Mouse (Mus musculus): ENCODE results near the gene Spop. TPM values are rescaled to one million over a fixed set of nuclear protein-coding genes. Genes with fewer than 3 reads are reported as not detected.

Gene Spop
- polyA plus RNA-seq, 1 experiment from 2014 or later = 114 TPM

DNA sequence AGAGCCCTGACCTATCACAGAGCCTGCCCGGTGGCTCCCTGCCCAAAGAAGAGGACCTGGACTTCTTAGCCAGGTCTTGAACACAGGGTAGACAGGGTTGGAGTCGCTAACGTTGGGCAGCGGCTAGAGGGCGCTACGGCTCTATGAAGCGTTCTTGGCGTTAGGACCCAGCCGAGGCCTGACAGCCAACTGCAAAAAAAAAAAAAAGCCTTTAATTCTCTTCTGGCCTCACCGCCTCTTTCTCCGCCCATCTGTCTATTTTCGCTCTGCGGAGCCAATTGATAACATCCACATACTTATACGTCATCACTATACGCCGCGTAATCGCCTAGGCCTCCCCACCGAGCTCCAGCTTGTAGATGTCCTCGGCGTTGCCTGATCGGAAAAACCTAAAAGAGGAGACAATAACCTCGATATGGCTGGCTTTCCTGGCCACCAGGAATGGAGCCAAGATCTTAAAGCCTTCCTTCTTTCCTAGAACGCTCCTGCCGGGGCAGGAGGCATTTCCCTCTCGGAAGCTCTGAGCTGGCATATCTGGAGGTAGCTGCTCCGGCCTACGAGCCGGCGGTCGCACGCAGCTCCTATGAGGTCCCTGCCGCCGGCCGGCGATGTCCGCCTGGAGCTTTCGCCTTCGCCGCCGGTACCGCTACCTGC is 29.4 kb upstream of the Spop start, which contains the start of gene Slc35b1:
Gene Slc35b1 (plus strand): TSS at position 374 of the 654 bp plus-strand sequence.
- DNase-seq (ENCODE audit: low spot score) (peak; percentile 95), ATAC-seq (ENCODE audit: insufficient number of reproducible peaks, low FRiP score, low TSS enrichment, low read depth) (peak; percentile 92)
- Histone ChIP-seq H3K27me3 (ENCODE audit: control insufficient read depth, insufficient read depth, low read length) (no peaks in the 10 kb centered on the region), H3K36me3 (ENCODE audit: control insufficient read depth, insufficient read depth, low read length) (peaks cover 11% of the 10 kb centered on the region), H3K9ac (ENCODE audit: low read length) (peak within 1 kb of the TSS; percentile 86), H3K4me2 (ENCODE audit: low read depth, severe bottlenecking) (peak within 1 kb of the TSS; percentile 50), H3K4me3 (ENCODE audit: low read depth, low read length) (peak within 1 kb of the TSS; percentile 84), H3K4me1 (ENCODE audit: control insufficient read depth, insufficient read depth, low read length) (0 out of 2 replicates have a peak, but pooled peaks cover 3% of the 10 kb centered on the region), H3K27ac (replicated peaks; ENCODE audit: low read depth, low read length) (peak within 1 kb of the TSS; percentile 77), H3K9me3 (ENCODE audit: control insufficient read depth, low read length) (no peaks in the 10 kb centered on the region)
- under 1% methylated on average over 42 of the region's 42 CpGs for WGBS

DNA sequence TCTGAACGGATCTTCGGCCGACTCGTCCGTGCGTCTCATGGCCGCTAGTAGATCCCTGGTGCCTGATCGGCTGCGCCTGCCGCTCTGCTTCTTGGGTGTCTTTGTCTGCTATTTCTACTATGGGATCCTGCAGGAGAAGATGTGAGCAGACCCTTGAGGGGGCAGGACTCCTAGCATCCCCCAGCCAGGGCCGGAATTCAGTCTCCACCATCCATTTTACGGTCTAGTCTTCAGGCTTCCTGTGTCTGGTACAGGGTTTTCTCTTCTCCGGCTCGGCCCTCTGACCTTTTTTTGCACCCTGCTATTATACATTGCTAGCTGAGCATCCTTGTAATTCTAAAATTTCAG is 28.9 kb upstream of the Spop start:
- Histone ChIP-seq H3K27ac (replicated peaks; ENCODE audit: low read depth, low read length) (peak overlapping the region; percentile 77), H3K4me3 (ENCODE audit: low read depth, low read length) (peak overlapping the region; percentile 84), H3K9me3 (ENCODE audit: control insufficient read depth, low read length) (no peaks in the 10 kb centered on the region), H3K36me3 (ENCODE audit: control insufficient read depth, insufficient read depth, low read length) (peaks cover 11% of the 10 kb centered on the region), H3K27me3 (ENCODE audit: control insufficient read depth, insufficient read depth, low read length) (no peaks in the 10 kb centered on the region), H3K4me1 (ENCODE audit: control insufficient read depth, insufficient read depth, low read length) (0 out of 2 replicates have a peak, but pooled peaks cover 3% of the 10 kb centered on the region), H3K4me2 (ENCODE audit: low read depth, severe bottlenecking) (peak overlapping the region; percentile 50), H3K9ac (ENCODE audit: low read length) (peak overlapping the region; percentile 86)
- DNase-seq (ENCODE audit: low spot score) (no peak), ATAC-seq (ENCODE audit: insufficient number of reproducible peaks, low FRiP score, low TSS enrichment, low read depth) (no peak)
- WGBS = 1% methylated on average over 14 of the region's 14 CpGs

DNA sequence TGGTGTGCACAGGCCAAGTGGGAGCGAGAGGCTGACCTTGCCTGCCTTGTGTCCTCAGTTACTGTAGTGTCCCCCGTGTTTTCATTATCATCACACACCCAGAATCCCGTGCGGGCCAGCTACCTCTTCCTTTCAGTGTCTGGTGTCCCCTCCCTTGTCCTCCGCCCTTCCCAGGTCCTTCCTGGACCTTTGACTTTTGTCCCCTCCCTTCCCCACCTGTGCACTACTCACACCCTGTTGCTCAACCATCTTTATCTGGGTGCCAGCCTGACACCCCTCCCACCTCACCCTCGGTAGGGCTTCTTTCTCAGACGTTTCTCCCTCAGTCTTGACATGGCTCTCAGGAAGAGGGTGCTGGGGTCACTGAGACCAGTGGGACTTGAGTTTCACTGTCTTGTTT is 26.5 kb upstream of the Spop start:
- no peak overlapping the region for H3K4me3 ChIP-seq (ENCODE audit: low read depth, low read length)
- no peak overlapping the region for H3K4me2 ChIP-seq (ENCODE audit: low read depth, severe bottlenecking)
- H3K9ac ChIP-seq (ENCODE audit: low read length) = no peak overlapping the region
- WGBS = 85% methylated on average over 7 of the region's 7 CpGs
- H3K4me1 ChIP-seq (ENCODE audit: control insufficient read depth, insufficient read depth, low read length) = 0 out of 2 replicates have a peak, but pooled peaks cover 5% of the 10 kb centered on the region
- ATAC-seq (ENCODE audit: insufficient number of reproducible peaks, low FRiP score, low TSS enrichment, low read depth) (no peak), DNase-seq (ENCODE audit: low spot score) (no peak)
- H3K9me3 ChIP-seq (ENCODE audit: control insufficient read depth, low read length) = no peaks in the 10 kb centered on the region
- H3K27ac ChIP-seq (replicated peaks; ENCODE audit: low read depth, low read length) = no peak overlapping the region
- H3K36me3 ChIP-seq (ENCODE audit: control insufficient read depth, insufficient read depth, low read length) = peaks cover 7% of the 10 kb centered on the region
- H3K27me3 ChIP-seq (ENCODE audit: control insufficient read depth, insufficient read depth, low read length) = no peaks in the 10 kb centered on the region

DNA sequence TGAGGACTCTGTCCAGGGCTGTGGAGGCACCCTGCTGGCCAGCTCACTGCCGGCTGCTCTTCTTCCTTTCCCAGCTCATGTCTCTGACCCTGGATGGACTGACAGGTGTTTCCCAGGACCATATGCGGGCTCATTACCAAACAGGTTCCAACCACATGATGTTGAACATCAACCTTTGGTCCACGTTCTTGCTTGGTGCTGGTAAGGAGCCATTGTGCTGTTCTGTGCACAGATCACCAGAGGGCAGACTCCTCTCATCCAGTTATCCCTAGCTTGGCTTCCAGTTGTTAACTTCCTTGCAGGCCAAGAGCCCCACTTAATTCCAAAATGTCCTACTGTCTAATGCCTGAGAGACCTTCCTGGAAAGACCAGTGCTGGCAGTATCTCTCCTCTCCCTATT is 24.9 kb upstream of the Spop start:
- ATAC-seq (ENCODE audit: insufficient number of reproducible peaks, low FRiP score, low TSS enrichment, low read depth) (no peak), DNase-seq (ENCODE audit: low spot score) (no peak)
- no peak overlapping the region for H3K27ac ChIP-seq (replicated peaks; ENCODE audit: low read depth, low read length)
- no peaks in the 10 kb centered on the region for H3K27me3 ChIP-seq (ENCODE audit: control insufficient read depth, insufficient read depth, low read length)
- H3K4me3 ChIP-seq (ENCODE audit: low read depth, low read length) = no peak overlapping the region
- H3K9me3 ChIP-seq (ENCODE audit: control insufficient read depth, low read length) = no peaks in the 10 kb centered on the region
- no peak overlapping the region for H3K9ac ChIP-seq (ENCODE audit: low read length)
- H3K4me1 ChIP-seq (ENCODE audit: control insufficient read depth, insufficient read depth, low read length) = 0 out of 2 replicates have a peak, but pooled peaks cover 5% of the 10 kb centered on the region
- 81% methylated on average over 3 of the region's 3 CpGs for WGBS
- H3K36me3 ChIP-seq (ENCODE audit: control insufficient read depth, insufficient read depth, low read length) = peaks cover 7% of the 10 kb centered on the region
- H3K4me2 ChIP-seq (ENCODE audit: low read depth, severe bottlenecking) = no peak overlapping the region

DNA sequence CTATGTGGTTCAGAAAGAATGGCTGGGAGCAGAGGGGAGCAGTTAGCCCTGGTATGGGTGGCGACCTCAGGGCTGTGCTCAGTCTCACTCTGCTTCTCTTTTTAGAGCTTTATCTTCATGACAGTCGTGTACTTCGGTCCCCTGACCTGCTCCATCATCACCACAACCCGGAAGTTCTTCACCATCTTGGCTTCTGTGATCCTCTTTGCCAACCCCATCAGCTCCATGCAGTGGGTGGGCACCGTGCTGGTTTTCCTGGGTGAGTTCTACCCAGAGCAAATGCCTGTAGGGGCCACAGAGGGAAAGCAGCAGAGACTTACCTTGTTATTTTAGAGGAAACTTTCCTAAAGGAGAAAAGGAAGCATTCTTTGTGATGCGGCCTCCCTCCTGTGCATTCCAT is 23.5 kb upstream of the Spop start:
- 95% methylated on average over 6 of the region's 6 CpGs for WGBS
- Histone ChIP-seq H3K4me1 (ENCODE audit: control insufficient read depth, insufficient read depth, low read length) (0 out of 2 replicates have a peak, but pooled peaks cover 4% of the 10 kb centered on the region), H3K27ac (replicated peaks; ENCODE audit: low read depth, low read length) (no peak overlapping the region), H3K36me3 (ENCODE audit: control insufficient read depth, insufficient read depth, low read length) (peaks cover 7% of the 10 kb centered on the region), H3K4me2 (ENCODE audit: low read depth, severe bottlenecking) (no peak overlapping the region), H3K9me3 (ENCODE audit: control insufficient read depth, low read length) (no peaks in the 10 kb centered on the region), H3K4me3 (ENCODE audit: low read depth, low read length) (no peak overlapping the region), H3K9ac (ENCODE audit: low read length) (no peak overlapping the region), H3K27me3 (ENCODE audit: control insufficient read depth, insufficient read depth, low read length) (no peaks in the 10 kb centered on the region)
- ATAC-seq (ENCODE audit: insufficient number of reproducible peaks, low FRiP score, low TSS enrichment, low read depth) (no peak), DNase-seq (ENCODE audit: low spot score) (no peak)

DNA sequence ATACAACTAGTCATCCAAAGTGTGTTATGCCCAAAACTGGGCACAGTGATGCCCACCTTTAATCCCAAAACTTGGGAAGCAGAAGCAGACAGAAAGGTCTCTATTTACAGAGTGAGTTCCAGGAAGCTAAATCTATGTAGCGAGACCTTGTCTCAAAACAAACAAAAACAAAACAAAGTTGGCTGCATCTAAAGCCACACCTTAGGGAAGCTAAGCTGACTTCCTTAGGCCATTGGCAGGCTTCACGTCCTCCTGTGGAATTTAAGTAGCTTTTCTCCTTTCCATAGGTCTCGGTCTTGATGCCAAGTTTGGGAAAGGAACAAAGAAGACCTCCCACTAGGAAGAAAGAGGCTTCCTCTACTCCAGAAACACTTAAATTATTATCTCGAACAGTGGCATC is 22.7 kb upstream of the Spop start:
- Histone ChIP-seq H3K27ac (replicated peaks; ENCODE audit: low read depth, low read length) (no peak overlapping the region), H3K4me3 (ENCODE audit: low read depth, low read length) (no peak overlapping the region), H3K27me3 (ENCODE audit: control insufficient read depth, insufficient read depth, low read length) (no peaks in the 10 kb centered on the region), H3K4me2 (ENCODE audit: low read depth, severe bottlenecking) (no peak overlapping the region), H3K36me3 (ENCODE audit: control insufficient read depth, insufficient read depth, low read length) (peaks cover 7% of the 10 kb centered on the region), H3K4me1 (ENCODE audit: control insufficient read depth, insufficient read depth, low read length) (0 out of 2 replicates have a peak, but pooled peaks cover 2% of the 10 kb centered on the region), H3K9ac (ENCODE audit: low read length) (no peak overlapping the region), H3K9me3 (ENCODE audit: control insufficient read depth, low read length) (no peaks in the 10 kb centered on the region)
- WGBS = 82% methylated on average over 4 of the region's 4 CpGs
- DNase-seq (ENCODE audit: low spot score) (no peak), ATAC-seq (ENCODE audit: insufficient number of reproducible peaks, low FRiP score, low TSS enrichment, low read depth) (no peak)

DNA sequence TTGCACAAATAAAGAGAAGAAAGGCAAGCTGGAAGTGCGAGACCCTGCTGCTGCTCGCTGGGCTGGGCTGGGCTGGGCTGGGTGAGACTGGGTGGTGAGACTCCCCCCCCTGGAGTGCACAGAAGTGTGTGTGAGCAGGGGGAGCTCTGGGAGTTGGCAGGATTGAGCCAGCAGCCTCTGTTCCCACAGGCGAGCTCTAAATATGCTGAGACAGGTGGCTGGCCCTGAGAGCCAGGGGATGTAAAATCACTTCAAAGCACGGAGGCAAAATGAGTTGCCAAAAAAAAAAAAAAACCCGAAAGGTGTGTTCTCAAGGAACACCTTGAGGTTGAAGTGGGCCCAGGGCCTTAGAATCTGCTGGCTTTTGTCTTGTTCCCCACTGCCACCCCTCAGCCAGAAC is 22.1 kb upstream of the Spop start:
- Histone ChIP-seq H3K36me3 (ENCODE audit: control insufficient read depth, insufficient read depth, low read length) (peaks cover 7% of the 10 kb centered on the region), H3K27ac (replicated peaks; ENCODE audit: low read depth, low read length) (no peak overlapping the region), H3K27me3 (ENCODE audit: control insufficient read depth, insufficient read depth, low read length) (no peaks in the 10 kb centered on the region), H3K9me3 (ENCODE audit: control insufficient read depth, low read length) (no peaks in the 10 kb centered on the region), H3K4me1 (ENCODE audit: control insufficient read depth, insufficient read depth, low read length) (0 out of 2 replicates have a peak, but pooled peaks cover 2% of the 10 kb centered on the region), H3K4me3 (ENCODE audit: low read depth, low read length) (no peak overlapping the region), H3K9ac (ENCODE audit: low read length) (no peak overlapping the region), H3K4me2 (ENCODE audit: low read depth, severe bottlenecking) (no peak overlapping the region)
- ATAC-seq (ENCODE audit: insufficient number of reproducible peaks, low FRiP score, low TSS enrichment, low read depth) = no peak
- whole genome bisulfite sequencing = 66% methylated on average over 5 of the region's 5 CpGs
- DNase-seq (ENCODE audit: low spot score) = no peak

DNA sequence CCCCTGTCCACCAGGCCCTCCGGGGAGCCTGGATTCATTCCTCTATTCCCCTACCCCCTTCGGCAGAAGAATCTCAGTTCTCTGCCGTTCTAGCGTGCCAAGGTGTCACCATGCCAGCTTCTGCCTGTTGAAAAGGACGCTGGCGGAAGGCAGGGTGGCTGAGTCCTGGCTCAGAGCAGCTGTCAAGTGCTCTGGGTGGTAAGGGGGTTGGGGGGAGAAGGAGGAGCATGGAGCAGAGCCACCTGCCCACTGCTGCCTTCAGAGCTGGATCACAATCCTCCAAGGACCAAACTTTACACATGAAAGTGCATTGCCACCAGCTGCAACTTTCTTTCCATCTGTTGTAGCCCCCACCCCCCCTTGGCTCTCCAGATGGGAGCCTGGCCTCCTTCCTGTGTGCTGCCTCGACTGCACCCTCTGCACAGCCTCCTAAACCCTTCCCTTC is 21.6 kb upstream of the Spop start:
- H3K27ac ChIP-seq (replicated peaks; ENCODE audit: low read depth, low read length) = no peak overlapping the region
- WGBS = 57% methylated on average over 7 of the region's 7 CpGs
- no peak overlapping the region for H3K4me2 ChIP-seq (ENCODE audit: low read depth, severe bottlenecking)
- H3K4me1 ChIP-seq (ENCODE audit: control insufficient read depth, insufficient read depth, low read length) = 0 out of 2 replicates have a peak, but pooled peaks cover 2% of the 10 kb centered on the region
- no peak for DNase-seq (ENCODE audit: low spot score)
- H3K27me3 ChIP-seq (ENCODE audit: control insufficient read depth, insufficient read depth, low read length) = no peaks in the 10 kb centered on the region
- no peak for ATAC-seq (ENCODE audit: insufficient number of reproducible peaks, low FRiP score, low TSS enrichment, low read depth)
- peaks cover 7% of the 10 kb centered on the region for H3K36me3 ChIP-seq (ENCODE audit: control insufficient read depth, insufficient read depth, low read length)
- H3K4me3 ChIP-seq (ENCODE audit: low read depth, low read length) = no peak overlapping the region
- H3K9me3 ChIP-seq (ENCODE audit: control insufficient read depth, low read length) = no peaks in the 10 kb centered on the region
- H3K9ac ChIP-seq (ENCODE audit: low read length) = no peak overlapping the region

Data from limb, embryonic 11.5 days (tissue).